Mouse (Mus musculus): Measurements from ENCODE around the gene H2al2a. TPM values are rescaled to one million over a fixed set of nuclear protein-coding genes. Genes with fewer than 3 reads are reported as not detected.

The H2al2a gene
- total and polyA plus RNA-seq, 3 experiments, result not detected

DNA sequence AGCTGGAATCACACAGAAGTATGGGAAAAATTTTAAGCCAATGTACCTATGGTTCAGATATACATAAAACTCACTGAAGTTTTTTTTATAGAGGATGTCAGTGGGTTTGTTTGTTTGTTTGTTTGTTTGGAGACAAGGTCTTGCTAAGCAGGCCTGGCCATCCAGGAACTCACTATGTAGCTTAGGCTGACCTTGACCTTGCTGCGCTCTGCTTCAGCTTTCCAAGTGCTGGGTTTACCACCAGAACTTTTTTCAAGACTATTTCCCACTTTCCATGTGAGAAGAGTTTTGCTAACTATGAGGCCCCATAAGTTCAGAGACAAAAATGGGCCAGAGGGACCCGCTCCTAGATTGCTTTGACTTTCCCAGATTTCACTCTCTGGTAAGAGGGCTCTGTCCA, 23.9 kb downstream of the H2al2a start:
- Histone ChIP-seq H3K27me3 (replicated peaks) (no peaks in the 10 kb centered on the region), H3K4me3 (replicated peaks in 1 of 3; ENCODE audit: low read depth in 2 of 3, low read length in 2 of 3, poor library complexity in 1 of 3) (no peak overlapping the region), H3K36me3 (replicated peaks in 1 of 2; ENCODE audit: control insufficient read depth in 1 of 2, insufficient read depth in 1 of 2, low read length in 1 of 2) (no peaks in the 10 kb centered on the region), H3K79me2 (replicated peaks; ENCODE audit: control insufficient read depth, extremely low read depth, insufficient read depth, poor library complexity, severe bottlenecking) (no peaks in the 10 kb centered on the region), H3K27ac (ENCODE audit: insufficient read depth, low read depth) (no peak overlapping the region), H3K4me1 (ENCODE audit: control insufficient read depth in 1 of 2, insufficient read depth in 2 of 2) (peaks cover 0 to 7% of the 10 kb centered on the region in 2 experiments; a peak in 1 of 4 replicates), H3K9ac (ENCODE audit: insufficient read depth, low read depth) (no peak overlapping the region), H3K4me2 (ENCODE audit: insufficient read depth, low read depth, poor library complexity, severe bottlenecking) (no peak overlapping the region), H3K9me3 (replicated peaks; ENCODE audit: low read length) (no peaks in the 10 kb centered on the region)
- in situ Hi-C loops (cut with MboI; ENCODE audit: low pct_ligation_motif_present, low pct_unique_long_range_greater_than_20kb, low sequenced_read_pairs) (no loop called here), dilution Hi-C loops (cut with MboI; ENCODE audit: extremely low pct_ligation_motif_present, extremely low pct_unique_long_range_greater_than_20kb, low sequenced_read_pairs) (no loop called here)
- no peak for DNase-seq (ENCODE audit: extremely low read depth)
- TF ChIP-seq ZC3H11A (IDR thresholded peaks at IDR 0.05; ENCODE audit: low read depth, low read length) (no peak), NRF1 (IDR thresholded peaks at IDR 0.05; ENCODE audit: low read depth, low read length) (no peak), MEF2A (IDR thresholded peaks at IDR 0.05; ENCODE audit: borderline replicate concordance, low read depth, low read length) (no peak), TCF12 (IDR thresholded peaks at IDR 0.05; ENCODE audit: low read depth, low read length) (no peak), POLR2A (IDR thresholded peaks at IDR 0.05; ENCODE audit: low read depth, low read length) (no peak), RAD21 (IDR thresholded peaks at IDR 0.05; ENCODE audit: low read depth, low read length) (no peak), USF1 (IDR thresholded peaks at IDR 0.05; ENCODE audit: low read depth, low read length) (no peak), UBTF (IDR thresholded peaks at IDR 0.05; ENCODE audit: low read depth, low read length) (no peak), USF2 (conservative IDR thresholded peaks at IDR 0.05; ENCODE audit: low read depth, low read length) (no peak), CTCF (conservative IDR thresholded peaks at IDR 0.05 in 1 of 2, IDR thresholded peaks at IDR 0.05 in 1 of 2; ENCODE audit: low read depth in 2 of 2, low read length in 2 of 2) (no peak)

DNA sequence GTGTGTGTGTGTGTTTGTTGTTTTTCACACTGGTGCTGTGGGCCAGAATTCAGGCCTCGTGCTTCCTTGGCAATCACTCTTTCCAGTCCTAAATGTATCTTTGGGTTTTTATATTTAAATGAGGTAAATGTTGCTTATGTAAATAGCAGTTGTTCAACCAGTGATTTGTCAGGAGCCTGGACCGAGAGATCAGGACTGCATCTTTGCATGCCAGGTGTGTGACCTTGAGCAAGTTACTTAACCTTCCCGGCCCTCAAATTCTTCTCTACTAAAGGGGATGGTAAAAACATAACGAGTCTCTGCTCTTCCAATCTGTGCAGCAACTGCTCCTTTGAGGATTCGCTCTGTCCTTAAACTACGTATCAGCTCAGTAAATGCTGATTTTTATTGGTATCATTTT, 25.4 kb downstream of the H2al2a start:
- in situ Hi-C loops (cut with MboI; ENCODE audit: low pct_ligation_motif_present, low pct_unique_long_range_greater_than_20kb, low sequenced_read_pairs) (no loop called here), dilution Hi-C loops (cut with MboI; ENCODE audit: extremely low pct_ligation_motif_present, extremely low pct_unique_long_range_greater_than_20kb, low sequenced_read_pairs) (no loop called here)
- Histone ChIP-seq H3K4me3 (replicated peaks in 1 of 3; ENCODE audit: low read depth in 2 of 3, low read length in 2 of 3, poor library complexity in 1 of 3) (no peak overlapping the region), H3K4me2 (ENCODE audit: insufficient read depth, low read depth, poor library complexity, severe bottlenecking) (no peak overlapping the region), H3K36me3 (replicated peaks in 1 of 2; ENCODE audit: control insufficient read depth in 1 of 2, insufficient read depth in 1 of 2, low read length in 1 of 2) (no peaks in the 10 kb centered on the region), H3K27ac (ENCODE audit: insufficient read depth, low read depth) (no peak overlapping the region), H3K4me1 (ENCODE audit: control insufficient read depth in 1 of 2, insufficient read depth in 2 of 2) (peaks cover 0 to 7% of the 10 kb centered on the region in 2 experiments; a peak in 1 of 4 replicates), H3K27me3 (replicated peaks) (no peaks in the 10 kb centered on the region), H3K9me3 (replicated peaks; ENCODE audit: low read length) (no peaks in the 10 kb centered on the region), H3K79me2 (replicated peaks; ENCODE audit: control insufficient read depth, extremely low read depth, insufficient read depth, poor library complexity, severe bottlenecking) (no peaks in the 10 kb centered on the region), H3K9ac (ENCODE audit: insufficient read depth, low read depth) (no peak overlapping the region)
- DNase-seq (ENCODE audit: extremely low read depth), result no peak
- TF ChIP-seq SMC3 (IDR thresholded peaks at IDR 0.05; ENCODE audit: low read depth, low read length), result no peak
- TF ChIP-seq POLR2AphosphoS2 (IDR thresholded peaks at IDR 0.05; ENCODE audit: low read depth, low read length), result no peak
- no peak for TF ChIP-seq SIN3A (IDR thresholded peaks at IDR 0.05; ENCODE audit: low read length)
- no peak for TF ChIP-seq BHLHE40 (IDR thresholded peaks at IDR 0.05; ENCODE audit: low read depth, low read length)
- TF ChIP-seq TBP (conservative IDR thresholded peaks at IDR 0.05; ENCODE audit: low read depth, low read length), result no peak
- no peak for TF ChIP-seq POLR2A (IDR thresholded peaks at IDR 0.05; ENCODE audit: low read depth, low read length)
- no peak for TF ChIP-seq NELFE (IDR thresholded peaks at IDR 0.05; ENCODE audit: low read depth, low read length)
- TF ChIP-seq NRF1 (IDR thresholded peaks at IDR 0.05; ENCODE audit: low read depth, low read length), result no peak
- TF ChIP-seq USF2 (conservative IDR thresholded peaks at IDR 0.05; ENCODE audit: low read depth, low read length), result no peak
- TF ChIP-seq MYC (IDR thresholded peaks at IDR 0.05; ENCODE audit: low read depth, low read length), result no peak
- TF ChIP-seq MEF2A (IDR thresholded peaks at IDR 0.05; ENCODE audit: borderline replicate concordance, low read depth, low read length), result no peak
- no peak for TF ChIP-seq TCF12 (IDR thresholded peaks at IDR 0.05; ENCODE audit: low read depth, low read length)
- no peak for TF ChIP-seq RAD21 (IDR thresholded peaks at IDR 0.05; ENCODE audit: low read depth, low read length)
- TF ChIP-seq ZC3H11A (IDR thresholded peaks at IDR 0.05; ENCODE audit: low read depth, low read length), result no peak
- TF ChIP-seq ETS1 (conservative IDR thresholded peaks at IDR 0.05; ENCODE audit: low read depth, low read length), result no peak
- TF ChIP-seq JUND (conservative IDR thresholded peaks at IDR 0.05; ENCODE audit: low read depth, low read length), result no peak
- no peak for TF ChIP-seq MAFK (IDR thresholded peaks at IDR 0.05; ENCODE audit: insufficient replicate concordance, low read length)
